Mouse (Mus musculus) fat pad, adult 2 months (tissue): Measurements from ENCODE around the gene 1810013L24Rik.

Experiments
- DNase-seq: peaks from one replicate; pipeline ENCODE4 v3.0.0-alpha.2; 2011; ENCODE audit warnings: low read depth, low spot score; ENCODE audit errors: extremely low read depth

The 1810013L24Rik gene

DNA sequence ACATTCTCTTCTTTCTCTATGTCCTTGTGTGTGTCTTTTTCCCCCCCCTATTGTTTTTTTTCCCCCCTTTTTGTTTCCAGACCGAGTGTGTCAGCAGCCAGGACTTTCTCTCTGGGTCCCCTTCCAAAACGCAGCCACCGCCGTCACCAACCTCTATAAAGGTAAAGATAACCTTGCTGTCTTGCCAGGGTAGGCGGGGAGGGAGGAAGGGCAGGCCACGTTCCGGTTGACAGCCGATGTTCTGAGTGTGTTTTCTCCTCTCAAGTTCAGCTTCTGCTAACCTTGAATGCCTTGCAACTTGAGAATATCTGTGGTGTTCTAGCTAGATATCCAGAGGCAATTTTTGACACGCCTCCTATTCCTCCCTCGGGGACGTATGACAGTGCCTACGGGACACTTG is 1.3 kb downstream of the 1810013L24Rik start:
- DNase-seq: no peak

DNA sequence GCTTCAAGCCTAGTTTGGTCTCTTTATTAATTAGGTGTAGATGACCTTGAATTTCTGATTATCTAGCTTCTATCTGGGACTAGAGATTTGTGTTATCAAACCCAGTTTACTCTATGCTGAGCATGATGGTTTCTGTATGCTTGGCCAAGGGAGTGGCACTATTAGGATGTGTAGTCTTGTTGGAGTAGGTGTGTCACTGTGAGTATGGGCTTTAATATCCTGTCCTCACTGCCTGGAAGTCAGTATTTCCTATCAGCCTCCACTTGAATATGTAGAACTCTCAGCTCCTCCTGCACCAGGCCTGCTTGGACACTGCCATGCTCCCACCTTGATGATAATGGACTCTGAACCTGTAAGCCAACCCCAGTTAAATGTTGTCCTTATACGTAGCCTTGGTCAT is 7.0 kb downstream of the 1810013L24Rik start:
- no peak for DNase-seq

DNA sequence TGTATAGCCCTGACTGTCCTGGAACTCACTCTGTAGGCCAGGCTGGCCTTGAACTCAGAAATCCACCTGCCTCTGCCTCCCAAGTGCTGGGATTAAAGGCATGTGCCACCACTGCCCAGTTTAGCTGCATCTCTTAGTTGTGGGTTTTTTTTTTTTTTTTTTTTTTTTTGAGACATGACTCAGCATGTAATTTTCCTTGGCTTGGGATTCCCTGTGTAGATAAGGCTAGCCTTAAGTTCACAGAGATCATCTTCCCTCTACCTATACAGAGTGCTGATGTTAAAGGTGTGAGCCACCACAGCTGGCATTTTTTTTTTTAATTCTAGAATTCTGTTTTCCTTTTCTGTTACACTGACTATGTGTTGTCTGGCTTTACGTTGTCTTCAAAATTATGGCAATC is 7.7 kb downstream of the 1810013L24Rik start:
- no peak for DNase-seq

DNA sequence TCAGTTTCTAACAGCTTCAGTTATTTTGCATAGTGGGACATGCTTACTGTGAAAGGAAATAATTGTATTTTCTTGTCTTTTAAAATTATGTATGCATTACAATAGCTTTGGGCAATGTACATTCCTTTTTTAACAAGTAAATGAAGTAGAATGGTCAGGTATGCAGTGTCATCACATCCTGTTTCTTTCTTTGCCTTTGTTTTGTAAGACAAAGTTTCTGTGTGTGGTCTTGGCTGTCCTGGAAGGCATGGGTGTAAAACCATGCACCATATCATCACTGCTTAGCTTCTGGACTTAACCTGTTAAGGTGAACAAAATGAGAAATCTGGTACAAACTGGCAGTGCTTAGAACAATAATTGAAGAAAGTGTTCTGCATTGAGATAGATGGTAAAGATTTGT is 9.0 kb downstream of the 1810013L24Rik start:
- no peak for DNase-seq

DNA sequence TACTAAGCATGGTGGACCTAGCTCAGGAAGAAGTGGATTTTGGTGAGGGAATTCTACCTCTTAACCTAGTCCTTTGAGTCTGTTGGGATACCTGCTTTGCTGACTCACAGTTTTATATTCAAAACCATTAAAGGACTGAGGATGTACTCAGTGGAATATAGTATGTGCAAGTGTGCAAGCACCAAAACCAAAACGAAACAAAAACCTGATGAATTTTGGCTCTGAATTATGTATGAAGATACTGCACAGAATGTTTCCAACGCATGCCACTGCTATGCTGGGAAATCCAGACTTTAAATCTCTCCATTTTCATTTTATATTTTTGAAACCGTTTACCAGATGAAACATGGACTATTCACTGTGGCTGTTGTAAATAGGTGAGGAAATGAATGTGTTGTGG is 10.7 kb downstream of the 1810013L24Rik start:
- DNase-seq: no peak

DNA sequence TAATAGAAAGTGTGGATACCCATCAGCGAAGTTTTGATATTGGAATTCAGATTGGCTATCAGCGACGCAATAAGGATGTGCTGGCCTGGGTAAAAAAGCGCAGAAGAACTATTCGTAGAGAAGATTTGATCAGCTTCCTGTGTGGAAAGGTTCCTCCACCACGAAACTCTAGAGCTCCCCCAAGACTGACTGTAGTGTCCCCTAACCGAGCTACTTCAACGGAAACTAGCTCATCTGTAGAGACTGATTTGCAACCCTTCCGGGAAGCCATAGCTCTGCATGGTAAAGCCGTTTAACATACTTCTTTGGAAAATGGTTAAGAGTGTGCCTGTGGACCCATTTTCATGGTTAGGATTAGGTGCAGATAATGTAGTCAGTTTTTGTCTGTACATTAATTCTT is 13.1 kb downstream of the 1810013L24Rik start:
- no peak for DNase-seq

DNA sequence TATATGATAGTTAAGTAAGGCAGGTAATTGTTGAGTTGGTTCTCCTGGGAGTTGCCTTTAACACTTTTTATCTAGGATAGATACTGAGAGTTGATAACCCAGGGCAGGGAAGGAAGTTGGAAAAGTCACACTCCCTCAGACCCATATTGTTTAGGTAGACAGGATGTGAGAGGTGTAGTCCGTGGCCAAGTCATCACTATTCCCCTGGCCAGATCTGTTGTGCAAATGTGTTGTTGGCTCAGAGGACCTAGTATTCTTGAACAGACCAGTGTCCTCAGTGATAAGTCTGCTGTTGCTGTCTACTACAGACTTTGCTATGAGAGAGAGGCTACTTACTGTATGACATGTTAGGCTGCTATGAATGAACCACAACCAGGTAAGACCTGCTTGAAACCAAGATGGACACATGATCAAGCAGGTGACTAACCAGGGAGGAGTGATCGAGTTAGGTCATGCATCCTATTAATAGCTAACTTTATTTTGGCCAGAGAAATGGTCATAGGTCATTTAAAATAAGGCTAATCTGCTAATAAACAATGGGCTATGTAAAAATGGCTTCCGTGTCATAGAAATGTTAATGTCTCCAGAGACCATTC is 13.8 kb downstream of the 1810013L24Rik start:
- no peak for DNase-seq

DNA sequence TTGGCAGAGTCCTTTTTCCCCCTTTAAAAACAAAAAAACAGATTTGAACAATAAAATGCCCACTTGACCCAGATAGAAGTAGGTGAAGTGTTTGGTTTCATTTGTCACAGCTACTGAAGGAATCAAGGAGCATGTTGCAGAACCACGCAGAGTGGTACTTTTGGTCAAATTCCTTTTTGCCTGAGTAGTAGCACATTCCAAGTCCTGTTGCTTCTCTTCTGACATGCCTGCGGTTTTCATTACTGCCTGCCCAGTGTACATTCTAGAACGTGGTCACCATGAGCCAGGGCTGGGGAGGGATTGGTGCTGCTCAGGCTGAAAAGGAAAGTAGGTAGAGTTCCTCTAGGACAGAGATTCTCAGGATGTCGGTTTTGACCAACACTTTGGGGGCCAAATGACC is 16.1 kb downstream of the 1810013L24Rik start:
- DNase-seq: no peak

DNA sequence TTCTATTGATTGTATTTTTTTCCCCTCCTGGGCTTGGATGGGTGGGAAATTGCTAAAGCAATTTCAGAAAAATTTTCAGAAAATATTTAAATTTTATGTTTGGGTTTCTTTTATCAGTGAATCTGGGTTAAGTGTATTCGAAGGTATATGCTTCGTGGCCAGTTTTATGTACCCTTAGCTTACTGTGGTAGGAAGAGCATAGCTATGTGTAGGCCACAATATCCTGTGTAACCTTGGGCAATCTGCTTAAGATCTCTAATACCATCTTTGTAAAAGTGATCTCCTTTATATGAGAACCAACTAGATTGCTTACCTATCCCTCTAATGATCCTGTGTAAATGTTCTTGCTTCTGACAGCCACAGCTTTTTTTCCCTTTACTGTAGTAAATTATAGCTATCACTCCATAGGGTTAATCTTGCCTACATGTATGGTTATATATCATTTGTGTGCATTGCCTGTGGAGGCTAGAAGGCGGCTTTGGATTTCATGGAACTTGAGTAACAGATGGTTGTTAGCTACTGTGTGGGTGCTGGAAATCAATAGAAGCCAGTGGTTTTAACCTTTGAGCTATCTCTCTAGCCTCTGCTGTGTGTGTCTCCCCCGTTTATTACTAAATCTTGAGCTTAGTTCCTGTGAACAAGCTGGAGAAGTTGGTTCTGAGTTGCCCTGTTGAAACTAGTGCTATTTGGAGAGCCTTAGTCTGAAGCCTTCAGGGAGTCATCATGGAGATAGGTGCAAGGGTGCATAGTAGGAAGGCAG is 18.6 kb downstream of the 1810013L24Rik start:
- no peak for DNase-seq

DNA sequence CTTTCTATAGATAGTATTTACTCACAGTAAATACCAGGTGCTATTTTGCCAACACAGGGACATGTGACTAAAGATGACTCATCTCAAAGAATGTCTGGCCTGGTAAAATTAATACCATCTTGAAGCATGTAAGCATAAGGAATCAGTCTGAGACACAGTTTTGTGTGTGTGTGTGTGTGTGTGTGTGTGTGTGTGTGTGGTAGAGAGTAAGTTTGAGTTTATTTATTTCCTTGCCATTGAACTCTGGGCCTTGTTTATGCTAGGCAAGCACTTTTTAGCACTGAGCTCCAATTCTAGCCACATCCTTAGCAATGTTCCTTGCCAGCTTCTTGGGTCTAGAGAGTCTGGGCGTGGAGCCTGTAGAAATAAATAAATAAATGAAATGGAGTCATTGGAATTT is 20.0 kb downstream of the 1810013L24Rik start:
- no peak for DNase-seq

DNA sequence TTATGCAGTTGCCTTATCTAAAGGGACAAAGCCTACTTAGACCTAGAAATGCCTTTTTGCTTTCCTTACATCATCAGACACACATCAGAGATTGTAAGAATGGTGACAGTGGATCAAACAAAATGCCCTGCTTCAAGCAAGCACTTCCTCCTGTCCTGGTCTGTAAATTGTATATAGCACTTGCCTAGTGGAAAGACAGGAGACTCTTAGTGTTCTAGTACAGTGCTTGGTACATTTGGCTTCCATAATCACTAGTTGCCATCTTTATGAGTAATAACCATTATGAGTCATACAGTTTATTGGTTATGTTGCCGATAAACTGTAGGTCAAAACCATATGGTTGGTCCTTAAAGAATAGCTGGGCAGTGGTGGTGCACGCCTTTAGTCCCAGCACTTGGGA is 25.2 kb downstream of the 1810013L24Rik start:
- DNase-seq: no peak

DNA sequence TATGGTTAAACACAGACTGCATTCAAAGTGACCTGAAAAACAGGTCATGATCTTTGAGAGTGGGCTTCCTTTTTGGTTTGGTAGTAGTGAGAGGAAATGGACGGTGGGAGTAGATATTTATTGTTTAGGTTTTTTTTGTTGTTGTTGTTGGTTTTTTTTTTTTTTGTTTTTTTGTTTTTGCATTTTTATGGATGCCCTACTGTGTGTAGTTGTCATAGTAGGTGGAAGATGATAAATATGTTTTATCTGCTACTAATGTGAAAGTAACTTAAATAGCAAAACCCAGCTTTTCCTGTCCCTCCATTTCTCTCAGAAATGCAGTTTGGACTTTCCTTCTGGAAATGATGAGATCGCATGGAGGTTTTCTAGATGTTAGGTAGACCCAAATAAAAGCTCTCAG is 26.9 kb downstream of the 1810013L24Rik start:
- DNase-seq: no peak

DNA sequence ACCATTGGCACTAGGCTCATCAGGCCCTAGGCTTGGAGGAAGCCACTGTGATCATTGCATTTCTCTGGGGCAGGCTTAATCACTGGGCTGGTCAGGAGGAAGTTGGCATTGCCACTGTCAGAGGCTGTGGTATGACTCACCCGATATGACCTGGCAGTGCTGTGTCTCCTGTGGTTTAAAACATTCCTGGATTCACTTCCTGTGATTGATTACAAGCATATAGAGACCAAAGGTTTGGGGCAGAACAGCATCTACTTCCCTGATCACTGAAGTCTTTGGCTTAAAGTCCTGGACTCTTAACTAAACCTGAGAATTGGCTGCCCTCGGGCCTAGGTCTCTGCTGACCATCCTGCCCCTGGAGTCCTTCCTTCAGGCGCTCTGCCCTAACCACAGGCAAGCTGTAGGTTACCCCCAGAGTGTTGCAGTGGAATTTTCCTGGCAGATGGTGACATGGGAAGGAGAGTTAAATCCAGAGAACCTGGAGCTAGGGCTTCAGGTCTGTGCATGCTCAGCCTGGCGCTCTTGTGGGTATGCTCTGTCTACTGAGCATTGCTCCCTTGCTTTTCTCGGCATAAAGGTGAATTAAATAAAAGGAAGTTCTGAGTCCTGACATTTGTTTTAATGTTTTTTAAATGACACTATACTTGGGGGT is 32.6 kb downstream of the 1810013L24Rik start:
- DNase-seq: peak; percentile 33

DNA sequence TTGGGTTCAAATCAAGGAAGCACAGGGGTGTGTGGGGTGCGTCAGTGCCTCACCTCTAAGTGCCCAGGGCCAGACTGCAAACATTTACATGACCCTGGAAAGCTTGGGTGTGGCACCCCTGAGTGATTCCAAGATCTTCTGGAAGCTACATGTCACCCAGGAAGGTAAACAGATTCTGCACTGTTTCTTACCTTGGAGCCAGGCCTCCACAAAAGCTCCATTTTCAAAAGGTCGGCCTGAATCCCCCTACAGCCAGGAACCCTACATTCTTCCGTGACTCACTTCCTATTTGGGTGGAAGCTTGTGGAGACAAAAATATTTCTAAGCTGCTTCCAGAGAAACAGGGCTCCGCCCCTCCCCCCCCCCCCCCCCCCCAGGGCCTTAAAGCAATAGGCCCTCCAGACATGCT is 34.3 kb downstream of the 1810013L24Rik start:
- no peak for DNase-seq

DNA sequence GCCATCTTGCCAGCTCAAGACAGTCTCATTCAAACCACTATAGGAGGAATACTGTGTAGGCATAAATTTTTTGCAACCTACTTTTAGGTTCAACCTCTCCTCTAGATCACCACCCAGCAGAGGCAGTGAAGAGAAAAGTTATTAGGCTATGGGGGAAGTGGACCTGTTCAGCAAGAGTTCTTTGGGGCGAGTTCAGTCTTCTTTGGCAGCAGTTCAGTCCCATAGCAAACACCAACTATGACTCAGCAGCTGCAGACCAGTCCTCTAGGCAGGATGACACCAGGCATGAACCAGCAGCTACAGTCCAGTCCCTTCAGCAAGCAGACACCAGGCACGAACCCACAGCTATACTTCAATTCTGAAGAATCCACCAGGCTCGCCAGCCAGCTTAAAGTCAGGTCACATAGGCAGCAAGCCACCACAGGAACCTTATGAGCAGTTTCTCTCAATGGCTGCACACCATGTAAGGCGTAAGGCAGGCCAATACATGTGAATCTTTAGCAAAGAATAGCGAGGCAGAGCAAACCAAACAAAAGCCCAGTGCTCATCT is 37.6 kb downstream of the 1810013L24Rik start:
- no peak for DNase-seq

DNA sequence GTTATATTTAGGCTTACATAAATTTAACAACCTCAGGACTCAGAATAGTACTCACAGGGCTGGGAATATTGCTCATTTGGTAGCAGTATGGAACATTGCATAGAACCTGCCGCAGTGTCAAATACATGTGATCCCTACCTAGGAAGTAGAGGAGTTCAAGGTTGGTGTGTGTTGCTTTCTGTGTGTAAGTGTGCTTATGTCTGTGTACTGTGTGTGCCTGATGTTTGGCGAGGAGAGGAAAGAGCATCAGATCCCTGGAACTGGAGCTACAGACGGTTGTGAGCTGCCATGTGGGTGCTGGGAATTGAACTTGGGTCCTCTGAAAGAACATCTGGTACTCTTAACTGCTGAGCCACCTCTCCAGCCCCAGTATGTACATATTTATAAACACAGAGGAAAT is 38.6 kb downstream of the 1810013L24Rik start:
- no peak for DNase-seq

DNA sequence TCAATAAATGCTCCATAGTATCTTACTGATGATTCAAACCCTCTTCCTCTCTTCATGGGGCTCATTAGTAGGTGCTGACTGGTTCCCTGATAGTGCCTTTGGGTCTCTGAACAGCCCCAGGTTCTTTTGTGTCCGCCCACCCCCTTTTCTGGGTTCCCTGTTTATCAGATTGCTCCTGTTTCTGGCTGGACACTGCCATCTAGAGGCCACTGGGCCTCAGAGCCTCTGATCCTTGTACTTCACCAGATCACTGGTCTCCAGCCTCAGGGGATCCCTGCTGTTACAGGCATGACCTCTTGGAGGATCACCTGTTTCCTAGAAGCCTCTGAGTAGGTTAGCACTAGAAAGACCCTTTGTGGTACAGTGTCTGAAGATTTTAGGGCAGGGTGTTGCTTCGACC is 39.8 kb downstream of the 1810013L24Rik start:
- no peak for DNase-seq

DNA sequence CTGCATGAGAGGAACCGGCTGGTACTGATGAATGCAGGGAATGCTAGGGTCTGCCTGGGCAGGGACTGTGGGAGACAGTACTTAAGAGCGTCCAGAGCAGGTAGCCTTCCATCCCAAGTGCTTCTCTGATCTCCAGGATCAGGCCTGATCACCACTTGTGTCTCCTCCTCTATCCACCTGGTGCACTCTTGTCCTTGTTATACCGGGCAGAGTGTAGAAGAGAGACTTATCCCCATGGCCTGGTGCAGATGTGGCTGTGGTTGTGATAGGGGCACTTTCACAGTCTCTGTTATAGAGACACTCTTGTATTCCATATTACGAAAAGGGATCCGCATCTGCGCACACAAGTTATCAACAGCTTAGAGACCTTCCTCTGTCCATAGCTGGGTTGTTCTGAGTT is 41.5 kb downstream of the 1810013L24Rik start:
- no peak for DNase-seq

DNA sequence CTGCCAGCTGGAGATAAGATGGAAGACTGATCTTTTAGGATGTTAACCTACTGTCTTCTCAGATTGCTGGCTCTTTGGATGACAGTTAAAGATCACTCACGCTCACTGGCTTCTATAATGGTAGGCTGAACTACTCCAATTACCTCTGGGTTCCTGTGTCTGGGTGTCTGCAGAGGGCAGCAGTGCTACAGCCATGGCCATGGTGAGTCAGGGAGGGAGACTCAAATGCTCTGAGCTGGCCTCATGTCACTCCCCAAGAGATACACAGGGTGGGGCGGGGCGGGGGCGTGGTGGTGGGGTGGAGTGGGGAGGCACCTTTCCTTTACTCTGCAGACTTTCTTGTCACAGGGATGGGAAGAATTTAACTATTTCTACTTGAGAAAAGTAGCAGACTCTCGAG is 42.1 kb downstream of the 1810013L24Rik start:
- no peak for DNase-seq

DNA sequence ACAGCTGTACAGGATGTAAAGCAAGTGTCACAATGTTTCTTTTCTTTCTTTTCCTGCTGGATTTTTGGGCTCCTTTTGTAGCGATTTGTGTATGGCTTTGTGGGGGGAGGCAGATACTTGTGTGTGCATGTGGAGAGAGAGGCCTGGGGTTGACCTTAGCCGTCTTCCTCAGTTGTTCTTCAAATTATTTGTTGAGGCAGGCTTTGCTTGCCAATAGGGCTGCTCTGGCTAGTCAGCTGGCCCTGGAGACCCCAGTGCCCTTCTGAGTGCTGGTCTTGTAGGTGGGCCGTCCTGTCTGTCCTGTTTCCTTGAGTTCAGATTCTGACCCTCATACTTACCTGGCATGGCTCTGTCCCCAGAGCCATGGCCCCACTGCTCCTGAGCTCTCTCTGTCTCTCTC is 42.6 kb downstream of the 1810013L24Rik start:
- no peak for DNase-seq

DNA sequence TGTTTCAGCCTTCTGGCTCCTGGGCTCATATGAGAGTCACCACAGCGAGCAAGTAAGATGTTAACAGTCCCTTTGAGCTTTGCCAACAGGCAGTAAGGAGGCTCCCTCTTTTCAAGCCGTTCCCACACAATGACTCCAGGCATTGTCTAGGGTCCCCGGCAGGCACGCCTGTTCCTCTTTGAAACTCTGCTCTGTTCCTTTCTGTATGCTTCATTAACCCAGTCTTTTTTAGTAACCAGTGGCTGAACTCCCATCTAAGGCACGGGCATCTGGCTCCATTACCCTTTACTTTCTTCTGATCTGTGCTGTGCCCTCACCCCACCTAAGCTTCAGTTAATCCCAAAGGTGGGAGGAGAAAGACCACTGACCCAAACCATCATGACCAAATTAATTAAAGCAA is 50.2 kb downstream of the 1810013L24Rik start:
- DNase-seq: no peak

DNA sequence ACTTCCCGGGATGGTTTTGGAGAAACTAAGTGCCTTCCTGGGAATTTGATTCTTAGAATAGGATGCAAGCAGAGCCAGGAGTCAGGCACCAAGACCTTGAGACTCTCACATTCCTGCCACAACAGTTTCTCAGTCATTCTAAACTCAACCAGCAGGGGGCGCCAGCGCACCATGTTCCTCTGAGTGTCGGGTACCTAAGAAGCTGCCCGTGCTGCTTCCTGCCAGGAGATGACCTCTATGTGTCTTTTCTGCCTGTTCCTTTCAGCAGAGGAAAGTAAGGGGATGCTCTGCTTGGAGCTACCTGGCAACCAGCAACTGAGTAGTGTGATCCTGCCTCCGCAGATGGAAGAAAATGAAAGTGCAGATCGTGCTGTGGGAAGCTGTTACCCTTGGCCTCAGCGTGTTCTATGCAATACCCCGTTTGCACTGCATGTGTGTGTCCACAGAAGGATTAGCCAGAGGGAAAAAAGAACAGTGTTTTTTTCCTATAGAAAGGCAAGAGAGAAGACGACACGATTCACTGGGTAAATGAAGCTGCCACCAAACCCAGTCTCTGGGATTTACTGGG is 53.9 kb downstream of the 1810013L24Rik start:
- DNase-seq: no peak
